Mouse (Mus musculus): ENCODE results near the gene Rph3a. TPM values are rescaled to one million over a fixed set of nuclear protein-coding genes. Genes with fewer than 3 reads are reported as not detected.
"Not testable (repeated sequence)": the region's sequence is repeated elsewhere in the genome, so short reads cannot be mapped to it uniquely, and the experiment has no call there.

The Rph3a gene
- polyA plus RNA-seq, 1 experiment from 2014 or later = 0.19 TPM

GRCm38 (mm10) chr5:120906791-120907733 lies 102.8 kb downstream of the Rph3a start, which contains the start of gene Oas1a:
TSS of gene Oas1a (minus strand) at chr5:120907521.
- H3K36me3 ChIP-seq; H3K4me2 ChIP-seq (replicated peaks); ATAC-seq (ENCODE audit: insufficient number of reproducible peaks, low FRiP score, low TSS enrichment, low read depth); H3K27ac ChIP-seq (replicated peaks); H3K9me3 ChIP-seq (replicated peaks); H3K4me1 ChIP-seq; H3K9ac ChIP-seq; H3K27me3 ChIP-seq; H3K4me3 ChIP-seq (replicated peaks): not testable (repeated sequence)
- 30% methylated on average over 9 of the region's 12 CpGs for WGBS

DNA sequence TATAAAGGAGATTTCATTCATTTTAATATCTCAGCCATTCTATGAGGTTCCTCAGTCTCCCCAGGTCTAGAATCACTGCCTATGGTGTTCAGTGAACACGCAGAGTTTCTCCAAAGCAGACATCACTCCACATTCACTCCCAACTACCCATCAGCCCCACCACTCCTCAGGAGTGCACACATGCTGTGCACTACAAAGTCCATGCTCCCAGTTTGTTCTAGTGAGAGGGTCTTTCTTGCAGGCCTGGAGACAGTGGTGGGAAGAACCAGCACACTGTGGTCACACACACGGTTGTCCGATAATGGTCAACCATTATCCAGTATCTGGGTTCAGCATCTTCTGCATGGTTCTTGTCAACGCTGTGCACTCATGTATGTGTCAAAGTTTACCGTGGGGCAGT lies 107.8 kb downstream of the Rph3a start:
- no peak overlapping the region for H3K27ac ChIP-seq (replicated peaks)
- H3K36me3 ChIP-seq = no peaks in the 10 kb centered on the region
- H3K4me2 ChIP-seq (replicated peaks) = no peak overlapping the region
- no peak for ATAC-seq (ENCODE audit: insufficient number of reproducible peaks, low FRiP score, low TSS enrichment, low read depth)
- H3K4me3 ChIP-seq (replicated peaks) = no peak overlapping the region
- no peaks in the 10 kb centered on the region for H3K9me3 ChIP-seq (replicated peaks)
- H3K9ac ChIP-seq = no peak overlapping the region
- H3K4me1 ChIP-seq = no peaks in the 10 kb centered on the region
- 93% methylated on average over 5 of the region's 5 CpGs for WGBS
- no peaks in the 10 kb centered on the region for H3K27me3 ChIP-seq

DNA sequence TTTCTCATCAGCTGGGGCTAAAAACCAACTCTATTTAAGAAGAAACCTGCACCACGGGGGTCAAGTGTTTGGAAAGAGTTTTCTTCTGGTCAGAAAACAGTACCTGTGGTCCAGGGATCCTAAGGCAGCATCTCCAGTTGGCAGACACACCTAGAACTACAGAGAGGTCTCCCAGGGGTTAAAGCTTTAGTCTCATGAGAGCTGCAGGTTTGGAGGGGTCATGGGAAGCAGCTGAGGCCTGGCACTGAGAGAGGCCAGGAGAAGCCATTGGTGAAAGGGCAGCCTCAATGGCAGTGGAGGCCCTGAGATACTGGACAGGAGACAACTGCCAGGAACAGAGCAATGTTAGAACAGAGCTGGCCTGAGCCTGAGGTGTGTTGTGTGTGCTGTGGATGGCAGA lies 109.2 kb downstream of the Rph3a start:
- no peaks in the 10 kb centered on the region for H3K27me3 ChIP-seq
- 67% methylated on average over 1 of the region's 1 CpGs for WGBS
- H3K4me3 ChIP-seq (replicated peaks) = no peak overlapping the region
- H3K36me3 ChIP-seq = no peaks in the 10 kb centered on the region
- ATAC-seq (ENCODE audit: insufficient number of reproducible peaks, low FRiP score, low TSS enrichment, low read depth) = no peak
- H3K4me2 ChIP-seq (replicated peaks) = no peak overlapping the region
- H3K4me1 ChIP-seq = no peaks in the 10 kb centered on the region
- H3K27ac ChIP-seq (replicated peaks) = no peak overlapping the region
- H3K9me3 ChIP-seq (replicated peaks) = no peaks in the 10 kb centered on the region
- no peak overlapping the region for H3K9ac ChIP-seq

GRCm38 (mm10) chr5:120898726-120899125 lies 111.2 kb downstream of the Rph3a start:
- H3K27me3 ChIP-seq = no peaks in the 10 kb centered on the region
- H3K9ac ChIP-seq = no peak overlapping the region
- H3K4me2 ChIP-seq (replicated peaks) = no peak overlapping the region
- no peak for ATAC-seq (ENCODE audit: insufficient number of reproducible peaks, low FRiP score, low TSS enrichment, low read depth)
- no peaks in the 10 kb centered on the region for H3K9me3 ChIP-seq (replicated peaks)
- no peaks in the 10 kb centered on the region for H3K36me3 ChIP-seq
- H3K4me1 ChIP-seq = no peaks in the 10 kb centered on the region
- H3K4me3 ChIP-seq (replicated peaks) = no peak overlapping the region
- H3K27ac ChIP-seq (replicated peaks) = no peak overlapping the region

DNA sequence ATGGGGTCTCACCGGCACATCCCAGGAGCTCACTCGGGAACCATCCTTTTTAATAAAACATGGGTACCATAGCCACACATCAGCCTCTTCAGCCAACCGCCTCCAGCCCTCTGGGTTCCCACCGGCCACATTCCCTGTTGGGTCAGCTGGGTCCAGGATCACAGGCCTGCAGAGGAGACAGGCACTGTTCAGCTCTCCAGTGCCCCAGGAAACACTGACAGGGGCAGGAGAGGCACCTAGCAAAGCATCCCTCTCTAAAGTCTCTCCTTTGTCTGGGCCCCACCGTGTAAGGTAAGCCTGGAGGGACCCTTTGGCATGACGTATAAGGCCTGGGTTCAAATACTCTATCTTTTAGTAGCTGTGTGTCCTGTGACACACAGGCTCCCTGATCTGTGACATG lies 111.6 kb downstream of the Rph3a start:
- H3K4me3 ChIP-seq (replicated peaks) = no peak overlapping the region
- no peaks in the 10 kb centered on the region for H3K36me3 ChIP-seq
- no peak overlapping the region for H3K27ac ChIP-seq (replicated peaks)
- no peak for ATAC-seq (ENCODE audit: insufficient number of reproducible peaks, low FRiP score, low TSS enrichment, low read depth)
- no peaks in the 10 kb centered on the region for H3K4me1 ChIP-seq
- H3K27me3 ChIP-seq = no peaks in the 10 kb centered on the region
- WGBS = 88% methylated on average over 6 of the region's 6 CpGs
- no peak overlapping the region for H3K4me2 ChIP-seq (replicated peaks)
- H3K9ac ChIP-seq = no peak overlapping the region
- H3K9me3 ChIP-seq (replicated peaks) = no peaks in the 10 kb centered on the region

- Histone ChIP-seq H3K4me1 (no peaks in the 10 kb centered on the region), H3K9ac (no peak overlapping the region), H3K27me3 (no peaks in the 10 kb centered on the region), H3K4me2 (replicated peaks) (no peak overlapping the region), H3K27ac (replicated peaks) (no peak overlapping the region), H3K9me3 (replicated peaks) (no peaks in the 10 kb centered on the region), H3K4me3 (replicated peaks) (no peak overlapping the region), H3K36me3 (no peaks in the 10 kb centered on the region)
- ATAC-seq (ENCODE audit: insufficient number of reproducible peaks, low FRiP score, low TSS enrichment, low read depth) = no peak
- 85% methylated on average over 11 of the region's 11 CpGs for WGBS
Observed at GRCm38 (mm10) chr5:120895231-120895900, 114.5 kb downstream of the Rph3a start.

- 70% methylated on average over 2 of the region's 2 CpGs for WGBS
- ATAC-seq (ENCODE audit: insufficient number of reproducible peaks, low FRiP score, low TSS enrichment, low read depth); H3K9me3 ChIP-seq (replicated peaks): not testable (repeated sequence)
Observed at GRCm38 (mm10) chr5:120894692-120895091, 115.2 kb downstream of the Rph3a start.

DNA sequence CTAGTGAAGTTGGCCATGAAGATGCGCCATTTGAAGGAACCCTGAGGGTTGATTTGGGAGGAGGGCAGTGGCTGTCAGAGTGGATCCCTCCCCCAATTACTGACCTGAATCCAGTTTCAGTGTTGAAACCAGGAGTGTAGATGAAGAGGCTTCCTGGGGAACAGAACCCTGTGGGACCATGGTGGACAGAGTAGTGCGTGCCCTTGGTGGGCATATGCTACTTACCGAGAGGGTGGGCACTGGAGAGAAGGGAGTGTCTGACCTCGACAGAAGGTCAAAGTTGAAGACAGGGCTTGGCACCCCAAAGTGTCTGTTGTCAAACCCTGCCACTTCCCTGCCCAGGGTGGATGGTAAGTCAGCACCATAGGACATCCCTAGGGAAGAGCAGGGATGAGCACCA lies 116.0 kb downstream of the Rph3a start:
- H3K27ac ChIP-seq (replicated peaks); H3K9me3 ChIP-seq (replicated peaks); H3K4me3 ChIP-seq (replicated peaks); H3K27me3 ChIP-seq; H3K36me3 ChIP-seq; ATAC-seq (ENCODE audit: insufficient number of reproducible peaks, low FRiP score, low TSS enrichment, low read depth); H3K4me2 ChIP-seq (replicated peaks); H3K4me1 ChIP-seq; H3K9ac ChIP-seq: not testable (repeated sequence)
- WGBS = 91% methylated on average over 4 of the region's 4 CpGs

More at GRCm38 (mm10) chr5:120894692-120895091, 115.2 kb downstream of the Rph3a start:
- not testable (repeated sequence) for H3K4me3 ChIP-seq (replicated peaks); H3K27ac ChIP-seq (replicated peaks); H3K4me2 ChIP-seq (replicated peaks); H3K4me1 ChIP-seq; H3K27me3 ChIP-seq; H3K36me3 ChIP-seq; H3K9ac ChIP-seq

DNA sequence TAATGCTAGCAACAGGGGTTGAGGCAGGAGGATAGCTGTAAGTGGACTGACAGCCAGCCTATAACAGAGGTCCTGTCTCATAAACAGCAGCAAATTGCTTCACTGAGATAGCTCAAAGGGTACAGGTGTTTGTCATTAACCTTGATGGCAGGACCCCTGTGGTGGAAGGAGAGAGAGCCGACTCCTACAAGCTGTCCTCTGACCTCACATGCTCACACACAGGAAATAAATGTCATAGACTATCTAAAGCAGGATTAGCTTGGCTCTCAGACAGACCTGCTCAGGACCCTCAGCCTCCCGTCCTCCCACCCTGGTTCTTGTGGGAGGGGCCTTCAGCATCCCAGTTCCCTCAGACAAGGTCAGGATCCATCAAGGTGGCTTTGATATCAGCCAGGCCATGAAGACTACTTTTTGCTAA lies 117.6 kb downstream of the Rph3a start:
- H3K9me3 ChIP-seq (replicated peaks) = no peaks in the 10 kb centered on the region
- H3K4me2 ChIP-seq (replicated peaks) = no peak overlapping the region
- 29% methylated on average over 2 of the region's 2 CpGs for WGBS
- H3K4me1 ChIP-seq = no peaks in the 10 kb centered on the region
- no peak overlapping the region for H3K9ac ChIP-seq
- no peaks in the 10 kb centered on the region for H3K36me3 ChIP-seq
- no peak overlapping the region for H3K27ac ChIP-seq (replicated peaks)
- no peak overlapping the region for H3K4me3 ChIP-seq (replicated peaks)
- no peaks in the 10 kb centered on the region for H3K27me3 ChIP-seq
- ATAC-seq (ENCODE audit: insufficient number of reproducible peaks, low FRiP score, low TSS enrichment, low read depth) = no peak

GRCm38 (mm10) chr5:120891566-120892242 lies 118.2 kb downstream of the Rph3a start:
- H3K27me3 ChIP-seq; H3K9me3 ChIP-seq (replicated peaks); H3K36me3 ChIP-seq; H3K27ac ChIP-seq (replicated peaks); ATAC-seq (ENCODE audit: insufficient number of reproducible peaks, low FRiP score, low TSS enrichment, low read depth); H3K9ac ChIP-seq; H3K4me2 ChIP-seq (replicated peaks); H3K4me3 ChIP-seq (replicated peaks); H3K4me1 ChIP-seq: not testable (repeated sequence)
- 62% methylated on average over 2 of the region's 2 CpGs for WGBS

- Histone ChIP-seq H3K4me1 (no peaks in the 10 kb centered on the region), H3K4me2 (replicated peaks) (no peak overlapping the region), H3K27ac (replicated peaks) (no peak overlapping the region), H3K9ac (no peak overlapping the region), H3K27me3 (no peaks in the 10 kb centered on the region), H3K4me3 (replicated peaks) (no peak overlapping the region), H3K36me3 (no peaks in the 10 kb centered on the region), H3K9me3 (replicated peaks) (no peaks in the 10 kb centered on the region)
- ATAC-seq (ENCODE audit: insufficient number of reproducible peaks, low FRiP score, low TSS enrichment, low read depth) = no peak
- 49% methylated on average over 3 of the region's 3 CpGs for WGBS
Observed at GRCm38 (mm10) chr5:120890991-120891390, 118.9 kb downstream of the Rph3a start.

All from embryonic facial prominence, embryonic 15.5 days (tissue).